Mouse (Mus musculus) heart, embryonic 15.5 days (tissue): ENCODE results near the gene Rhcg. TPM values are rescaled to one million over a fixed set of nuclear protein-coding genes. Genes with fewer than 3 reads are reported as not detected.

Experiments used
- ATAC-seq: fragments of 200-750 bp; cut with Nextera tagmentation; replicated peaks from 2 replicates; pipeline ENCODE4 v1.8.0; 2017; ENCODE audit warnings: low read depth, moderate TSS enrichment; ENCODE audit not compliant: insufficient number of reproducible peaks, insufficient read depth, low FRiP score
- H3K27ac ChIP-seq: fragments of 300-500 bp; sonication (generic); 2 replicates; pipeline ENCODE4 v1.5.1; 2015; ENCODE audit warnings: mild to moderate bottlenecking, inconsistent platforms
- H3K27me3 ChIP-seq: fragments of 300-500 bp; sonication (generic); 2 replicates; pipeline ENCODE4 v1.6.1; 2015; ENCODE audit warnings: inconsistent platforms
- H3K36me3 ChIP-seq: fragments of 300-500 bp; sonication (generic); 2 replicates; pipeline ENCODE4 v1.6.1; 2015; ENCODE audit warnings: mild to moderate bottlenecking, inconsistent platforms
- H3K4me1 ChIP-seq: fragments of 300-500 bp; sonication (generic); replicated peaks from 2 replicates; pipeline ENCODE4 v1.6.1; 2015; ENCODE audit warnings: inconsistent platforms
- H3K4me2 ChIP-seq: fragments of 300-500 bp; sonication (generic); 2 replicates; pipeline ENCODE4 v1.6.1; 2015; ENCODE audit warnings: inconsistent platforms, mild to moderate bottlenecking, moderate library complexity
- H3K4me3 ChIP-seq: fragments of 300-500 bp; sonication (generic); 2 replicates; pipeline ENCODE4 v1.5.1; 2015; ENCODE audit warnings: mild to moderate bottlenecking, inconsistent platforms
- H3K9ac ChIP-seq: fragments of 300-500 bp; sonication (generic); 2 replicates; pipeline ENCODE4 v1.6.1; 2015; ENCODE audit warnings: mild to moderate bottlenecking, inconsistent platforms
- H3K9me3 ChIP-seq: fragments of 300-500 bp; sonication (generic); replicated peaks from 2 replicates; pipeline ENCODE4 v1.6.1; 2016; ENCODE audit warnings: inconsistent platforms
- WGBS: fragments of 180-500 bp; shearing (Covaris S2); methylation state at CpG from one replicate; pipeline ENCODE4 v1.1.7; 2015; ENCODE audit warnings: mixed read lengths; 5-methylcytosine and 5-hydroxymethylcytosine counted together
- polyA plus RNA-seq: library from polyadenylated mRNA; unstranded; fragments of >200 nt; fragmentation: Nextera tagmentation; extraction: Ambion mirVana; gene quantifications from 2 replicates; pipeline ENCODE4 v1.2.1, GENCODE M21; 2015

Gene Rhcg
- polyA plus RNA-seq, 1 experiment from 2014 or later: not detected

GRCm38 (mm10) chr7:79600122-79600521 is 17.3 kb downstream of the Rhcg start:
- Histone ChIP-seq H3K4me2 (no peak overlapping the region), H3K4me1 (no peaks in the 10 kb centered on the region), H3K9ac (no peak overlapping the region), H3K9me3 (no peaks in the 10 kb centered on the region), H3K4me3 (no peak overlapping the region), H3K27ac (no peak overlapping the region), H3K27me3 (peaks cover 93% of the 10 kb centered on the region), H3K36me3 (no peaks in the 10 kb centered on the region)
- ATAC-seq: no peak
- 67% methylated on average over 10 of the region's 10 CpGs for WGBS

- H3K27ac ChIP-seq: no peak overlapping the region
- 8% methylated on average over 7 of the region's 7 CpGs for WGBS
- peaks cover 12% of the 10 kb centered on the region for H3K4me1 ChIP-seq
- no peak overlapping the region for H3K4me2 ChIP-seq
- peaks cover 97% of the 10 kb centered on the region for H3K27me3 ChIP-seq
- no peaks in the 10 kb centered on the region for H3K36me3 ChIP-seq
- H3K9ac ChIP-seq: no peak overlapping the region
- no peak; the same call in 1 of the 2 replicates for ATAC-seq
- no peak overlapping the region for H3K4me3 ChIP-seq
- H3K9me3 ChIP-seq: no peaks in the 10 kb centered on the region
These were observed 22.6 kb downstream of the Rhcg start for GRCm38 (mm10) chr7:79594854-79595253.

GRCm38 (mm10) chr7:79591812-79592731 is 25.4 kb downstream of the Rhcg start:
- Histone ChIP-seq H3K27me3 (peaks cover 90% of the 10 kb centered on the region), H3K4me1 (peaks cover 12% of the 10 kb centered on the region), H3K36me3 (no peaks in the 10 kb centered on the region), H3K9ac (no peak overlapping the region), H3K4me2 (peak overlapping the region; percentile 66), H3K4me3 (peak overlapping the region; percentile 41), H3K27ac (no peak overlapping the region), H3K9me3 (no peaks in the 10 kb centered on the region)
- no peak for ATAC-seq
- WGBS: 1% methylated on average over 42 of the region's 42 CpGs

- WGBS: 25% methylated on average over 3 of the region's 3 CpGs
- Histone ChIP-seq H3K4me2 (no peak overlapping the region), H3K9me3 (no peaks in the 10 kb centered on the region), H3K4me1 (peaks cover 12% of the 10 kb centered on the region), H3K27ac (no peak overlapping the region), H3K4me3 (no peak overlapping the region), H3K9ac (no peak overlapping the region), H3K36me3 (no peaks in the 10 kb centered on the region), H3K27me3 (peaks cover 86% of the 10 kb centered on the region)
- ATAC-seq: no peak
These were observed 26.8 kb downstream of the Rhcg start for GRCm38 (mm10) chr7:79590560-79591110.

GRCm38 (mm10) chr7:79589763-79590559 is 27.5 kb downstream of the Rhcg start:
- 13% methylated on average over 9 of the region's 9 CpGs for WGBS
- H3K9ac ChIP-seq: no peak overlapping the region
- no peaks in the 10 kb centered on the region for H3K9me3 ChIP-seq
- H3K36me3 ChIP-seq: no peaks in the 10 kb centered on the region
- H3K27ac ChIP-seq: no peak overlapping the region
- peaks cover 12% of the 10 kb centered on the region for H3K4me1 ChIP-seq
- H3K27me3 ChIP-seq: peaks cover 84% of the 10 kb centered on the region
- no peak overlapping the region for H3K4me2 ChIP-seq
- no peak for ATAC-seq
- H3K4me3 ChIP-seq: no peak overlapping the region

GRCm38 (mm10) chr7:79588284-79588683 is 29.2 kb downstream of the Rhcg start:
- Histone ChIP-seq H3K36me3 (no peaks in the 10 kb centered on the region), H3K4me3 (no peak overlapping the region), H3K9me3 (no peaks in the 10 kb centered on the region), H3K9ac (no peak overlapping the region), H3K27me3 (peaks cover 84% of the 10 kb centered on the region), H3K4me1 (peaks cover 12% of the 10 kb centered on the region), H3K4me2 (no peak overlapping the region), H3K27ac (no peak overlapping the region)
- WGBS: 62% methylated on average over 3 of the region's 3 CpGs
- ATAC-seq: no peak

- Histone ChIP-seq H3K4me2 (peak overlapping the region; percentile 68), H3K4me3 (peak overlapping the region; percentile 40), H3K27me3 (peaks cover 86% of the 10 kb centered on the region), H3K4me1 (peaks cover 20% of the 10 kb centered on the region), H3K27ac (no peak overlapping the region), H3K36me3 (no peaks in the 10 kb centered on the region), H3K9ac (peak overlapping the region; percentile 54; the same call in 1 of the 2 replicates), H3K9me3 (no peaks in the 10 kb centered on the region)
- 2% methylated on average over 20 of the region's 20 CpGs for whole genome bisulfite sequencing
- no peak for ATAC-seq
These were observed 38.6 kb downstream of the Rhcg start for GRCm38 (mm10) chr7:79578851-79579241.

- H3K36me3 ChIP-seq: no peaks in the 10 kb centered on the region
- peak overlapping the region; percentile 40 for H3K4me3 ChIP-seq
- ATAC-seq: no peak
- no peaks in the 10 kb centered on the region for H3K9me3 ChIP-seq
- peak overlapping the region; percentile 54; the same call in 1 of the 2 replicates for H3K9ac ChIP-seq
- H3K4me2 ChIP-seq: peak overlapping the region; percentile 68
- H3K27ac ChIP-seq: no peak overlapping the region
- 9% methylated on average over 25 of the region's 25 CpGs for WGBS
- H3K4me1 ChIP-seq: peaks cover 20% of the 10 kb centered on the region
- H3K27me3 ChIP-seq: peaks cover 85% of the 10 kb centered on the region
These were observed 39.3 kb downstream of the Rhcg start for GRCm38 (mm10) chr7:79577931-79578850.

GRCm38 (mm10) chr7:79577096-79577874 is 40.2 kb downstream of the Rhcg start:
- no peak overlapping the region for H3K9ac ChIP-seq
- ATAC-seq: no peak
- peaks cover 20% of the 10 kb centered on the region for H3K4me1 ChIP-seq
- H3K4me2 ChIP-seq: no peak overlapping the region; the same call in 1 of the 2 replicates
- H3K4me3 ChIP-seq: no peak overlapping the region
- peaks cover 88% of the 10 kb centered on the region for H3K27me3 ChIP-seq
- WGBS: 9% methylated on average over 12 of the region's 12 CpGs
- H3K27ac ChIP-seq: no peak overlapping the region
- no peaks in the 10 kb centered on the region for H3K36me3 ChIP-seq
- no peaks in the 10 kb centered on the region for H3K9me3 ChIP-seq

- 6% methylated on average over 5 of the region's 5 CpGs for WGBS
- H3K9me3 ChIP-seq: no peaks in the 10 kb centered on the region
- no peak for ATAC-seq
- no peak overlapping the region for H3K4me3 ChIP-seq
- H3K27me3 ChIP-seq: peaks cover 89% of the 10 kb centered on the region
- no peak overlapping the region for H3K27ac ChIP-seq
- H3K4me2 ChIP-seq: no peak overlapping the region
- H3K9ac ChIP-seq: no peak overlapping the region
- H3K36me3 ChIP-seq: no peaks in the 10 kb centered on the region
- H3K4me1 ChIP-seq: peaks cover 20% of the 10 kb centered on the region
These were observed 40.8 kb downstream of the Rhcg start for GRCm38 (mm10) chr7:79576659-79577058.
